Mouse (Mus musculus): Measurements from ENCODE around the gene Lin7a. TPM values are rescaled to one million over a fixed set of nuclear protein-coding genes. Genes with fewer than 3 reads are reported as not detected.
A peak's percentile ranks its signal among the peaks of the same experiment; 100 is the strongest.

The Lin7a gene
- polyA plus RNA-seq, 1 experiment from 2014 or later = 1.4 TPM

GRCm38 (mm10) chr10:107272804-107273145 is 1.3 kb downstream of the Lin7a start:
- Histone ChIP-seq H3K4me3 (ENCODE audit: low read depth, low read length) (peak overlapping the region; percentile 55), H3K4me2 (ENCODE audit: low read depth, low read length) (peak overlapping the region; percentile 77), H3K9ac (replicated peaks) (peak overlapping the region; percentile 30; the same call in 1 of the 2 replicates), H3K27me3 (ENCODE audit: insufficient read depth, low read length) (peaks cover 7% of the 10 kb centered on the region; the same call in 1 of the 2 replicates), H3K9me3 (ENCODE audit: low read length) (no peaks in the 10 kb centered on the region), H3K27ac (ENCODE audit: low read depth) (no peak overlapping the region), H3K36me3 (replicated peaks; ENCODE audit: insufficient read depth, low read length) (no peaks in the 10 kb centered on the region), H3K4me1 (ENCODE audit: insufficient read depth) (no peaks in the 10 kb centered on the region)
- 3% methylated on average over 11 of the region's 11 CpGs for WGBS (ENCODE audit: insufficient replicate concordance)
- DNase-seq (no peak), ATAC-seq (peak; percentile 63)
- TF ChIP-seq CTCF (IDR thresholded peaks at IDR 0.05; ENCODE audit: low read depth) = no peak
- no peak for TF ChIP-seq EP300 (IDR thresholded peaks at IDR 0.05; ENCODE audit: low read depth)

- peaks cover 7% of the 10 kb centered on the region; the same call in 1 of the 2 replicates for H3K27me3 ChIP-seq (ENCODE audit: insufficient read depth, low read length)
- H3K4me3 ChIP-seq (ENCODE audit: low read depth, low read length) = no peak overlapping the region
- ATAC-seq = no peak
- no peak overlapping the region for H3K9ac ChIP-seq (replicated peaks)
- no peaks in the 10 kb centered on the region for H3K36me3 ChIP-seq (replicated peaks; ENCODE audit: insufficient read depth, low read length)
- no peak overlapping the region for H3K4me2 ChIP-seq (ENCODE audit: low read depth, low read length)
- 38% methylated on average over 6 of the region's 6 CpGs for WGBS (ENCODE audit: insufficient replicate concordance)
- H3K4me1 ChIP-seq (ENCODE audit: insufficient read depth) = no peaks in the 10 kb centered on the region
- TF ChIP-seq EP300 (IDR thresholded peaks at IDR 0.05; ENCODE audit: low read depth) (no peak), CTCF (IDR thresholded peaks at IDR 0.05; ENCODE audit: low read depth) (peak; percentile 24; the same call in 1 of the 2 replicates)
- H3K9me3 ChIP-seq (ENCODE audit: low read length) = no peaks in the 10 kb centered on the region
- DNase-seq = no peak
- no peak overlapping the region for H3K27ac ChIP-seq (ENCODE audit: low read depth)
These were observed 2.4 kb downstream of the Lin7a start for GRCm38 (mm10) chr10:107273848-107274247.

GRCm38 (mm10) chr10:107274785-107275184 is 3.3 kb downstream of the Lin7a start:
- Histone ChIP-seq H3K4me3 (ENCODE audit: low read depth, low read length) (no peak overlapping the region), H3K36me3 (replicated peaks; ENCODE audit: insufficient read depth, low read length) (no peaks in the 10 kb centered on the region), H3K4me2 (ENCODE audit: low read depth, low read length) (no peak overlapping the region), H3K27me3 (ENCODE audit: insufficient read depth, low read length) (peaks cover 7% of the 10 kb centered on the region; the same call in 1 of the 2 replicates), H3K27ac (ENCODE audit: low read depth) (no peak overlapping the region), H3K9ac (replicated peaks) (no peak overlapping the region), H3K9me3 (ENCODE audit: low read length) (no peaks in the 10 kb centered on the region), H3K4me1 (ENCODE audit: insufficient read depth) (no peaks in the 10 kb centered on the region)
- DNase-seq (no peak), ATAC-seq (no peak)
- TF ChIP-seq CTCF (IDR thresholded peaks at IDR 0.05; ENCODE audit: low read depth) = peak; percentile 40
- TF ChIP-seq EP300 (IDR thresholded peaks at IDR 0.05; ENCODE audit: low read depth) = no peak
- 43% methylated on average over 3 of the region's 3 CpGs for WGBS (ENCODE audit: insufficient replicate concordance)

GRCm38 (mm10) chr10:107276647-107277046 is 5.2 kb downstream of the Lin7a start:
- no peaks in the 10 kb centered on the region for H3K4me1 ChIP-seq (ENCODE audit: insufficient read depth)
- ATAC-seq = no peak
- H3K9me3 ChIP-seq (ENCODE audit: low read length) = no peaks in the 10 kb centered on the region
- no peak overlapping the region for H3K27ac ChIP-seq (ENCODE audit: low read depth)
- no peak overlapping the region for H3K4me2 ChIP-seq (ENCODE audit: low read depth, low read length)
- peaks cover 7% of the 10 kb centered on the region; the same call in 1 of the 2 replicates for H3K27me3 ChIP-seq (ENCODE audit: insufficient read depth, low read length)
- DNase-seq = no peak
- no peak overlapping the region for H3K9ac ChIP-seq (replicated peaks)
- H3K4me3 ChIP-seq (ENCODE audit: low read depth, low read length) = no peak overlapping the region
- H3K36me3 ChIP-seq (replicated peaks; ENCODE audit: insufficient read depth, low read length) = no peaks in the 10 kb centered on the region
- 72% methylated on average over 2 of the region's 2 CpGs for WGBS (ENCODE audit: insufficient replicate concordance)
- no peak for TF ChIP-seq EP300 (IDR thresholded peaks at IDR 0.05; ENCODE audit: low read depth)
- TF ChIP-seq CTCF (IDR thresholded peaks at IDR 0.05; ENCODE audit: low read depth) = no peak

- Histone ChIP-seq H3K36me3 (replicated peaks; ENCODE audit: insufficient read depth, low read length) (no peaks in the 10 kb centered on the region), H3K4me1 (ENCODE audit: insufficient read depth) (no peaks in the 10 kb centered on the region), H3K4me2 (ENCODE audit: low read depth, low read length) (no peak overlapping the region), H3K27me3 (ENCODE audit: insufficient read depth, low read length) (no peaks in the 10 kb centered on the region), H3K9me3 (ENCODE audit: low read length) (no peaks in the 10 kb centered on the region), H3K4me3 (ENCODE audit: low read depth, low read length) (no peak overlapping the region), H3K27ac (ENCODE audit: low read depth) (no peak overlapping the region), H3K9ac (replicated peaks) (no peak overlapping the region)
- TF ChIP-seq CTCF (IDR thresholded peaks at IDR 0.05; ENCODE audit: low read depth) (no peak), EP300 (IDR thresholded peaks at IDR 0.05; ENCODE audit: low read depth) (no peak)
- WGBS (ENCODE audit: insufficient replicate concordance) = 65% methylated on average over 7 of the region's 7 CpGs
- DNase-seq (no peak), ATAC-seq (no peak)
These were observed 22.6 kb downstream of the Lin7a start for GRCm38 (mm10) chr10:107293934-107294664.

GRCm38 (mm10) chr10:107300587-107301248 is 29.2 kb downstream of the Lin7a start:
- Histone ChIP-seq H3K27me3 (ENCODE audit: insufficient read depth, low read length) (no peaks in the 10 kb centered on the region), H3K27ac (ENCODE audit: low read depth) (no peak overlapping the region), H3K36me3 (replicated peaks; ENCODE audit: insufficient read depth, low read length) (no peaks in the 10 kb centered on the region), H3K9me3 (ENCODE audit: low read length) (no peaks in the 10 kb centered on the region), H3K4me1 (ENCODE audit: insufficient read depth) (no peaks in the 10 kb centered on the region), H3K9ac (replicated peaks) (no peak overlapping the region), H3K4me3 (ENCODE audit: low read depth, low read length) (no peak overlapping the region), H3K4me2 (ENCODE audit: low read depth, low read length) (no peak overlapping the region)
- no peak for DNase-seq
- WGBS (ENCODE audit: insufficient replicate concordance) = 65% methylated on average over 2 of the region's 2 CpGs
- peak; percentile 71 for ATAC-seq
- no peak for TF ChIP-seq CTCF (IDR thresholded peaks at IDR 0.05; ENCODE audit: low read depth)
- no peak for TF ChIP-seq EP300 (IDR thresholded peaks at IDR 0.05; ENCODE audit: low read depth)

Measured in liver, postnatal 0 days (tissue).